Mouse (Mus musculus) erythroblast, embryonic 14.5 days (primary cell): ENCODE results near the gene Atp8b4.

Experiments used
- GATA1 ChIP-seq: IDR thresholded peaks from 2 replicates; pipeline ENCODE4 v1.6.1; 2012; ENCODE audit warnings: low read length, inconsistent platforms, mixed read lengths
- TAL1 ChIP-seq: IDR thresholded peaks from 3 replicates; pipeline ENCODE4 v1.6.1; 2012; ENCODE audit warnings: low read length, inconsistent platforms, mixed read lengths

DNA sequence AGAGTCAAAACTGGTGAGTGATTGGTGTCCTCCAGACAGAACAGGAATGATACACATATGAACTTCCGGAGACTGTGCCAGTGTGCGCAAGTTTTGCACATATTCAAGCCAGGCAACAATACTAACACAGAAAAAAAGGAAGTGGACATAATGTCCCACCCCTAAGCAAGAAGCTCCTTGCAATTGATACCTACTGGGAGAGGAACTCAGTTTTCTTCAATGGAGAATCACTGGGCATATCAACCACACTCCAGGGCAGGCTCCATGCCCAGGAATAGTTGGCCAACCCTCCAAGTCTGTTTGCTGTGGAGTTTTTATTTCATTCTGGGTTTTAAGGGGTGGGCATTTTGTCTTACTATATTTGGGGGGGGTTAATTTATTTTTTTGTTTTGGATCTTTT, 145.2 kb downstream of the Atp8b4 start:
- TF ChIP-seq GATA1, result no peak
- no peak for TF ChIP-seq TAL1
